Mouse (Mus musculus) erythroblast, embryonic 14.5 days (primary cell): ENCODE data around the gene Ltc4s. TPM values are rescaled to one million over a fixed set of nuclear protein-coding genes. Genes with fewer than 3 reads are reported as not detected.

ENCODE experiments used
- H3K27me3 ChIP-seq: 2 replicates; pipeline ENCODE4 v1.6.1; 2012; ENCODE audit warnings: inconsistent platforms; ENCODE audit not compliant: control insufficient read depth
- H3K36me3 ChIP-seq: 2 replicates; pipeline ENCODE4 v1.6.1; 2012; ENCODE audit warnings: mild to moderate bottlenecking, inconsistent platforms; ENCODE audit not compliant: control insufficient read depth
- H3K4me1 ChIP-seq: 2 replicates; pipeline ENCODE4 v1.6.1; 2012; ENCODE audit warnings: inconsistent platforms; ENCODE audit not compliant: control insufficient read depth
- H3K4me3 ChIP-seq: replicated peaks from 2 replicates; pipeline ENCODE3; 2012; ENCODE audit warnings: moderate library complexity, mild to moderate bottlenecking, inconsistent platforms
- H3K9me3 ChIP-seq: 2 replicates; pipeline ENCODE4 v1.6.1; 2012; ENCODE audit warnings: low read length, inconsistent platforms, mixed read lengths; ENCODE audit not compliant: control insufficient read depth
- GATA1 ChIP-seq: IDR thresholded peaks from 2 replicates; pipeline ENCODE4 v1.6.1; 2012; ENCODE audit warnings: low read length, inconsistent platforms, mixed read lengths
- TAL1 ChIP-seq: IDR thresholded peaks from 3 replicates; pipeline ENCODE4 v1.6.1; 2012; ENCODE audit warnings: low read length, inconsistent platforms, mixed read lengths
- polyA plus RNA-seq: library from polyadenylated mRNA; stranded (reverse); fragments of >175 nt; gene quantifications from 2 replicates; pipeline ENCODE4 v1.2.3, GENCODE M21; 2012

The Ltc4s gene
- polyA plus RNA-seq, 1 experiment, result not detected

GRCm38 (mm10) chr11:50254010-50254580 is 15.7 kb upstream of the Ltc4s start:
- Histone ChIP-seq H3K27me3 (no peaks in the 10 kb centered on the region), H3K36me3 (peaks cover 32% of the 10 kb centered on the region), H3K4me1 (no peaks in the 10 kb centered on the region; the same call in 1 of the 2 replicates), H3K9me3 (no peaks in the 10 kb centered on the region), H3K4me3 (no peak overlapping the region)
- TF ChIP-seq GATA1, result no peak
- no peak for TF ChIP-seq TAL1

DNA sequence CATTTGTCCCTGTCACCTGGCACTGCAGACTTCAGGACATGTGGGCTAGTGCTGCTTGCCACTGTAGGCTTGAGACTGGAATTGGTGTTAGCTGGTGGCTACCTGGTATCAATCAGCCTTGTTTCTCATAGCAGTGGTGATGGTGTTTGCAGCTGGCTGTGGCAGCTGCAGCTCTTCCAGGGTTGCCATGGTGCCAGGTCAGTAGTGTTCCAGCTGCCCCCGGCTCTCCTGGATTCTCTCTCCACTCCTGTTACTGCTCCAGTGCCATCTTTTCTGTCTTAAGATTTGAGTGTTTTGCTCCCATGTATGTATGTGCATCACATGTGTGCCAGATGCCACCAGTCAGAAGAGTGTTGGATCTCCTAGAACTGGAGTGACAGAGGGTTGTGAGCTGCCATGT is 15.0 kb upstream of the Ltc4s start:
- Histone ChIP-seq H3K4me1 (no peaks in the 10 kb centered on the region; the same call in 1 of the 2 replicates), H3K36me3 (peaks cover 25% of the 10 kb centered on the region), H3K27me3 (no peaks in the 10 kb centered on the region), H3K9me3 (no peaks in the 10 kb centered on the region), H3K4me3 (no peak overlapping the region)
- TF ChIP-seq GATA1 (no peak), TAL1 (no peak)

- Histone ChIP-seq H3K27me3 (no peaks in the 10 kb centered on the region), H3K9me3 (no peaks in the 10 kb centered on the region), H3K4me1 (no peaks in the 10 kb centered on the region; the same call in 1 of the 2 replicates), H3K36me3 (peaks cover 19% of the 10 kb centered on the region), H3K4me3 (no peak overlapping the region)
- no peak for TF ChIP-seq TAL1
- TF ChIP-seq GATA1, result no peak
These were observed 14.4 kb upstream of the Ltc4s start for GRCm38 (mm10) chr11:50252684-50253265.

DNA sequence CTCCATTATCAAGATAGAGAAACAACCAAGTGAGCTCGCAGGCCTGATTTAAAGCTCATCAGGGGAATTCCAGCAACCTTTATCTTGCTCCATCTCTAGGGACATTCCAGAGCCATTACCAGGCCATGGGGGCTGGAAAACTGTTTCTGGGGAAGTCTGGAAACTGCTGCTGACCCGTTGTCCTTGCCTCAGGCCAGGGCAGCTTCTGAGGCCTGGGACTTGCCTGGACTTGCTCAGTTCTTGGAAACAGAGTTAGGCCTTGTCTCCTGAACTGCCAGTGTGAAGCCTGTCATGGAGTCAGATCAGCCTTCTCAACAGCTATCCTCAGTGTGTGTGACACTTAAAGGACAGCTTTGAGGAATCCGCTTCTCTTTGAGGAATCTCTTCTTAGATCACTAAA is 13.8 kb upstream of the Ltc4s start:
- no peaks in the 10 kb centered on the region for H3K9me3 ChIP-seq
- no peaks in the 10 kb centered on the region for H3K27me3 ChIP-seq
- H3K4me3 ChIP-seq, result no peak overlapping the region
- no peak for TF ChIP-seq TAL1
- TF ChIP-seq GATA1, result no peak
- no peaks in the 10 kb centered on the region; the same call in 1 of the 2 replicates for H3K4me1 ChIP-seq
- H3K36me3 ChIP-seq, result peaks cover 13% of the 10 kb centered on the region

GRCm38 (mm10) chr11:50248473-50249171 is 10.2 kb upstream of the Ltc4s start:
- TF ChIP-seq GATA1 (no peak), TAL1 (no peak)
- H3K36me3 ChIP-seq, result no peaks in the 10 kb centered on the region
- no peaks in the 10 kb centered on the region for H3K4me1 ChIP-seq
- no peaks in the 10 kb centered on the region for H3K27me3 ChIP-seq
- no peaks in the 10 kb centered on the region for H3K9me3 ChIP-seq
- H3K4me3 ChIP-seq, result no peak overlapping the region

- no peaks in the 10 kb centered on the region for H3K27me3 ChIP-seq
- H3K36me3 ChIP-seq, result no peaks in the 10 kb centered on the region
- H3K4me3 ChIP-seq, result no peak overlapping the region
- H3K9me3 ChIP-seq, result no peaks in the 10 kb centered on the region
- H3K4me1 ChIP-seq, result no peaks in the 10 kb centered on the region
- no peak for TF ChIP-seq TAL1
- TF ChIP-seq GATA1, result no peak
These were observed 6.9 kb upstream of the Ltc4s start for GRCm38 (mm10) chr11:50245269-50245668.

DNA sequence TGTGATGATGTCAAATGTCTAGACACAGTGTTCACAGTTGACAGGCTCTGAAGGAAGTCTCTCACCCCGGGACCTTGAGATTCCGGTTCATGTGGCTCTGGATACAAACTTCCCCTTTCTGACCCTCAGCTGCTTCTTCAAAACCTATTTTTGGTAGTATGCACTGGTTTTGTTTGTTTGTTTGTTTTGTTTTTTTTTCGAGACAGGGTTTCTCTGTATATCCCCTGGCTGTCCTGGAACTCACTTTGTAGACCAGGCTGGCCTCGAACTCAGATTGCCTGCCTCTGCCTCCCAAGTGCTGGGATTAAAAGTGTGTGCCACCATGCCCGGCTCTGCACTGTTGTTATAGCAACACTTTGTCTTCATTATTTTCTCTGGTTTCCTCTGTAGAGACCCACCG is 5.5 kb upstream of the Ltc4s start:
- H3K4me3 ChIP-seq, result no peak overlapping the region
- TF ChIP-seq TAL1 (no peak), GATA1 (no peak)
- peaks cover 3% of the 10 kb centered on the region for H3K4me1 ChIP-seq
- no peaks in the 10 kb centered on the region for H3K9me3 ChIP-seq
- H3K27me3 ChIP-seq, result no peaks in the 10 kb centered on the region
- H3K36me3 ChIP-seq, result no peaks in the 10 kb centered on the region

- no peak for TF ChIP-seq GATA1
- no peak for TF ChIP-seq TAL1
- H3K9me3 ChIP-seq, result no peaks in the 10 kb centered on the region
- no peak overlapping the region for H3K4me3 ChIP-seq
- peaks cover 38% of the 10 kb centered on the region for H3K4me1 ChIP-seq
- H3K36me3 ChIP-seq, result peaks cover 8% of the 10 kb centered on the region
- peaks cover 9% of the 10 kb centered on the region for H3K27me3 ChIP-seq
These were observed 2.0 kb upstream of the Ltc4s start for GRCm38 (mm10) chr11:50240235-50240911.
